Comparison of ENCODE assay signal across 8 mouse cellular contexts in genomic region chr4:86823169-86823568, GRCm38 (mm10). TPM values are rescaled to one million over a fixed set of nuclear protein-coding genes. Genes with fewer than 3 reads are reported as not detected.
DNase-seq lines count a peak whose midpoint lies in the region; TF ChIP-seq lines count a peak whose summit lies in the region.

No protein-coding gene starts in this region.

- H3K27ac ChIP-seq in cerebellum, adult 2 months (ENCODE audit: insufficient read depth, low read length), result no peak overlapping the region

- intact Hi-C loops in gastrocnemius, postnatal 36 days (cut with DNase I), result no loop called here
- intact Hi-C loops in left cerebral cortex, postnatal 14 days (cut with DNase I), result no loop called here

- WGBS in cerebellum, adult 2 months, result 86% methylated on average over 2 of the region's 2 CpGs

- no peaks in the 10 kb centered on the region for H3K27me3 ChIP-seq in cerebellum, adult 2 months (ENCODE audit: control insufficient read depth, insufficient read depth, low read length)

- H3K4me1 ChIP-seq in cerebellum, adult 2 months (ENCODE audit: control insufficient read depth, insufficient read depth, low read length), result no peaks in the 10 kb centered on the region

- DNase-seq in cerebellum, adult 11-12 months, result peak; percentile 12
- DNase-seq in cerebellum, adult 11 months, result no peak
- DNase-seq in ovary, postnatal 10 days (ENCODE audit: low spot score), result peak; percentile 7
- DNase-seq in ovary, adult 18-20 months (ENCODE audit: low spot score), result no peak
- peak; percentile 10 to 40 for DNase-seq in cerebellum, adult 2 months
- DNase-seq in gastrocnemius, postnatal 36 days, result peak; percentile 27 to 29
- DNase-seq in left cerebral cortex, postnatal 14 days (ENCODE audit: low spot score in 2 of 2), result peak; percentile 65 to 83
- DNase-seq in ovary, postnatal 14 days (ENCODE audit: low spot score), result peak; percentile 56

- no peak overlapping the region for H3K4me3 ChIP-seq in cerebellum, adult 2 months (replicated peaks; ENCODE audit: insufficient read depth, low read depth, low read length)

- TF ChIP-seq CTCF in cerebellum, adult 2 months (IDR thresholded peaks at IDR 0.05; ENCODE audit: borderline replicate concordance, insufficient read depth, low read depth, low read length), result peak; percentile 45; the same call in 1 of the 2 replicates

- TF ChIP-seq POLR2A in cerebellum, adult 2 months (IDR thresholded peaks at IDR 0.05; ENCODE audit: borderline replicate concordance, insufficient read depth, low read length), result no peak

RNA-seq across cellular contexts. Expression of gene Rps6, which starts 34.0 kb away (rescaled TPM):
- polyA plus RNA-seq in cerebellum, adult 2 months (2012; rRNA removed), result 691 and 755 TPM in 2 replicates
- total RNA-seq in gastrocnemius, postnatal 36 days (2021), result 100 to 1,000 TPM; 326 to 382 TPM
- 100 to 1,000 TPM; 362 to 379 TPM for total RNA-seq in left cerebral cortex, postnatal 14 days (2021)

RNA-seq across cellular contexts. Expression of gene Acer2, which starts 51.0 kb away (rescaled TPM):
- 6.2 and 6.7 TPM in 2 replicates for polyA plus RNA-seq in cerebellum, adult 2 months (2012; rRNA removed)
- total RNA-seq in gastrocnemius, postnatal 36 days (2021), result 1 to 10 TPM; 2.0 to 2.4 TPM
- 1 to 10 TPM; 3.5 to 6.0 TPM for total RNA-seq in left cerebral cortex, postnatal 14 days (2021)

Comparison
In these comparisons a context has a peak if more than half of its experiments do, and no peak if none do; other contexts are left out.
1. DNase-seq: peak in cerebellum, adult 11-12 months (single experiment), ovary, postnatal 10 days (single experiment), cerebellum, adult 2 months (2 of 2), gastrocnemius, postnatal 36 days (2 of 2), left cerebral cortex, postnatal 14 days (2 of 2) and ovary, postnatal 14 days (single experiment); none in cerebellum, adult 11 months (single experiment) and ovary, adult 18-20 months (single experiment).